Mouse (Mus musculus) liver, embryonic 13.5 days (tissue): Measurements from ENCODE around the gene Jhy. TPM values are rescaled to one million over a fixed set of nuclear protein-coding genes. Genes with fewer than 3 reads are reported as not detected.

Source experiments
- ATAC-seq: fragments of 200-750 bp; cut with Nextera tagmentation; 2 replicates; pipeline ENCODE4 v1.8.0; 2017; ENCODE audit warnings: low read depth, mild to moderate bottlenecking, moderate number of reproducible peaks, moderate library complexity
- DNase-seq: peaks from one replicate; pipeline ENCODE4 v3.0.0; 2022
- H3K27ac ChIP-seq: fragments of 300-500 bp; sonication (generic); 2 replicates; pipeline ENCODE4 v1.5.1; 2015; ENCODE audit warnings: moderate library complexity, mild to moderate bottlenecking, inconsistent platforms
- H3K27me3 ChIP-seq: fragments of 300-500 bp; sonication (generic); 2 replicates; pipeline ENCODE4 v1.6.1; 2015; ENCODE audit warnings: mild to moderate bottlenecking, inconsistent platforms
- H3K36me3 ChIP-seq: fragments of 300-500 bp; sonication (generic); 2 replicates; pipeline ENCODE4 v1.6.1; 2015; ENCODE audit warnings: mild to moderate bottlenecking, inconsistent platforms
- H3K4me1 ChIP-seq: fragments of 300-500 bp; sonication (generic); replicated peaks from 2 replicates; pipeline ENCODE4 v1.6.1; 2015; ENCODE audit warnings: inconsistent platforms
- H3K4me2 ChIP-seq: fragments of 300-500 bp; sonication (generic); 2 replicates; pipeline ENCODE4 v1.6.1; 2015; ENCODE audit warnings: inconsistent platforms, mild to moderate bottlenecking, moderate library complexity
- H3K4me3 ChIP-seq: fragments of 300-500 bp; sonication (generic); replicated peaks from 2 replicates; pipeline ENCODE4 v1.5.1; 2015; ENCODE audit warnings: mild to moderate bottlenecking, inconsistent platforms
- H3K9ac ChIP-seq: fragments of 300-500 bp; sonication (generic); 2 replicates; pipeline ENCODE4 v1.6.1; 2015; ENCODE audit warnings: mild to moderate bottlenecking, inconsistent platforms
- H3K9me3 ChIP-seq: fragments of 300-500 bp; sonication (generic); replicated peaks from 2 replicates; pipeline ENCODE4 v1.6.1; 2016; ENCODE audit warnings: inconsistent platforms
- WGBS: fragments of 180-500 bp; shearing (Covaris S2); methylation state at CpG from one replicate; pipeline ENCODE4 v1.1.7; 2015; ENCODE audit not compliant: insufficient replicate concordance; 5-methylcytosine and 5-hydroxymethylcytosine counted together
- polyA plus RNA-seq: library from polyadenylated mRNA; unstranded; fragments of >200 nt; fragmentation: Nextera tagmentation; extraction: Ambion mirVana; gene quantifications from 2 replicates; pipeline ENCODE4 v1.2.1, GENCODE M21; 2015

Gene Jhy
- polyA plus RNA-seq, 1 experiment from 2014 or later = not detected

- no peak for ATAC-seq
- 0 out of 2 replicates have a peak, but pooled peaks cover 7% of the 10 kb centered on the region for H3K27me3 ChIP-seq
- 60% methylated on average over 3 of the region's 3 CpGs for WGBS
- no peaks in the 10 kb centered on the region for H3K9me3 ChIP-seq
- H3K36me3 ChIP-seq = no peaks in the 10 kb centered on the region
- H3K4me3 ChIP-seq = no peak overlapping the region
- H3K4me2 ChIP-seq = no peak overlapping the region
- no peak overlapping the region for H3K27ac ChIP-seq
- no peak overlapping the region for H3K9ac ChIP-seq
- no peak for DNase-seq
- H3K4me1 ChIP-seq = no peaks in the 10 kb centered on the region
These were observed 19.8 kb upstream of the Jhy start for GRCm38 (mm10) chr9:40983758-40984157.

GRCm38 (mm10) chr9:40982480-40982879, 18.6 kb upstream of the Jhy start:
- H3K4me3 ChIP-seq = no peak overlapping the region
- H3K9ac ChIP-seq = no peak overlapping the region
- no peak overlapping the region for H3K27ac ChIP-seq
- 0 out of 2 replicates have a peak, but pooled peaks cover 7% of the 10 kb centered on the region for H3K27me3 ChIP-seq
- 39% methylated on average over 6 of the region's 6 CpGs for WGBS
- H3K4me1 ChIP-seq = no peaks in the 10 kb centered on the region
- ATAC-seq (no peak), DNase-seq (no peak)
- H3K9me3 ChIP-seq = no peaks in the 10 kb centered on the region
- no peaks in the 10 kb centered on the region for H3K36me3 ChIP-seq
- H3K4me2 ChIP-seq = no peak overlapping the region

GRCm38 (mm10) chr9:40974042-40974801, 10.3 kb upstream of the Jhy start:
- Histone ChIP-seq H3K27ac (no peak overlapping the region), H3K4me2 (no peak overlapping the region), H3K27me3 (no peaks in the 10 kb centered on the region), H3K4me1 (no peaks in the 10 kb centered on the region), H3K9ac (no peak overlapping the region), H3K36me3 (no peaks in the 10 kb centered on the region), H3K4me3 (no peak overlapping the region), H3K9me3 (no peaks in the 10 kb centered on the region)
- 58% methylated on average over 11 of the region's 11 CpGs for WGBS
- ATAC-seq (no peak), DNase-seq (no peak)

- ATAC-seq (no peak), DNase-seq (no peak)
- Histone ChIP-seq H3K27me3 (peaks cover 49% of the 10 kb centered on the region), H3K9ac (no peak overlapping the region), H3K27ac (no peak overlapping the region), H3K4me2 (no peak overlapping the region), H3K4me3 (peak overlapping the region; percentile 25; the same call in 1 of the 2 replicates), H3K9me3 (no peaks in the 10 kb centered on the region), H3K36me3 (no peaks in the 10 kb centered on the region), H3K4me1 (no peaks in the 10 kb centered on the region)
- 30% methylated on average over 7 of the region's 7 CpGs for WGBS
These were observed 448 bp upstream of the Jhy start for GRCm38 (mm10) chr9:40964418-40964714.

- Histone ChIP-seq H3K36me3 (no peaks in the 10 kb centered on the region), H3K4me2 (no peak overlapping the region), H3K9ac (no peak overlapping the region), H3K27ac (no peak overlapping the region), H3K4me1 (no peaks in the 10 kb centered on the region), H3K27me3 (peaks cover 55% of the 10 kb centered on the region), H3K9me3 (no peaks in the 10 kb centered on the region), H3K4me3 (no peak overlapping the region)
- no peak for DNase-seq
- WGBS = 66% methylated on average over 3 of the region's 3 CpGs
- ATAC-seq = no peak
These were observed 2.5 kb downstream of the Jhy start for GRCm38 (mm10) chr9:40961401-40961800.

- WGBS = 61% methylated on average over 18 of the region's 18 CpGs
- no peaks in the 10 kb centered on the region for H3K4me1 ChIP-seq
- H3K9me3 ChIP-seq = no peaks in the 10 kb centered on the region
- ATAC-seq (no peak), DNase-seq (no peak)
- no peak overlapping the region for H3K4me3 ChIP-seq
- no peak overlapping the region for H3K9ac ChIP-seq
- H3K36me3 ChIP-seq = no peaks in the 10 kb centered on the region
- peaks cover 4% of the 10 kb centered on the region; the same call in 1 of the 2 replicates for H3K27me3 ChIP-seq
- no peak overlapping the region for H3K27ac ChIP-seq
- no peak overlapping the region for H3K4me2 ChIP-seq
These were observed 14.8 kb downstream of the Jhy start for GRCm38 (mm10) chr9:40949039-40949615.

- H3K4me3 ChIP-seq = no peak overlapping the region
- H3K27ac ChIP-seq = no peak overlapping the region
- H3K27me3 ChIP-seq = peaks cover 4% of the 10 kb centered on the region; the same call in 1 of the 2 replicates
- no peaks in the 10 kb centered on the region for H3K4me1 ChIP-seq
- H3K4me2 ChIP-seq = no peak overlapping the region
- no peaks in the 10 kb centered on the region for H3K9me3 ChIP-seq
- no peak overlapping the region for H3K9ac ChIP-seq
- WGBS = 71% methylated on average over 6 of the region's 6 CpGs
- ATAC-seq (no peak), DNase-seq (no peak)
- no peaks in the 10 kb centered on the region for H3K36me3 ChIP-seq
These were observed 15.4 kb downstream of the Jhy start for GRCm38 (mm10) chr9:40948473-40948872.

GRCm38 (mm10) chr9:40947131-40947530, 16.8 kb downstream of the Jhy start:
- peaks cover 4% of the 10 kb centered on the region; the same call in 1 of the 2 replicates for H3K27me3 ChIP-seq
- no peak overlapping the region for H3K4me2 ChIP-seq
- ATAC-seq (no peak), DNase-seq (no peak)
- H3K36me3 ChIP-seq = no peaks in the 10 kb centered on the region
- H3K4me1 ChIP-seq = no peaks in the 10 kb centered on the region
- no peaks in the 10 kb centered on the region for H3K9me3 ChIP-seq
- H3K9ac ChIP-seq = no peak overlapping the region
- H3K27ac ChIP-seq = no peak overlapping the region
- no peak overlapping the region for H3K4me3 ChIP-seq
- WGBS = 37% methylated on average over 4 of the region's 4 CpGs

GRCm38 (mm10) chr9:40937425-40937824, 26.5 kb downstream of the Jhy start:
- 56% methylated on average over 7 of the region's 7 CpGs for WGBS
- Histone ChIP-seq H3K36me3 (no peaks in the 10 kb centered on the region), H3K9me3 (no peaks in the 10 kb centered on the region), H3K4me2 (no peak overlapping the region), H3K27ac (no peak overlapping the region), H3K9ac (no peak overlapping the region), H3K4me3 (no peak overlapping the region), H3K4me1 (no peaks in the 10 kb centered on the region), H3K27me3 (no peaks in the 10 kb centered on the region)
- no peak for DNase-seq
- no peak for ATAC-seq

GRCm38 (mm10) chr9:40933323-40933722, 30.6 kb downstream of the Jhy start:
- H3K4me3 ChIP-seq = no peak overlapping the region
- no peaks in the 10 kb centered on the region for H3K36me3 ChIP-seq
- no peak overlapping the region for H3K4me2 ChIP-seq
- H3K27ac ChIP-seq = no peak overlapping the region
- no peaks in the 10 kb centered on the region for H3K27me3 ChIP-seq
- no peak overlapping the region for H3K9ac ChIP-seq
- H3K4me1 ChIP-seq = no peaks in the 10 kb centered on the region
- 49% methylated on average over 3 of the region's 3 CpGs for WGBS
- ATAC-seq (no peak), DNase-seq (no peak)
- no peaks in the 10 kb centered on the region for H3K9me3 ChIP-seq

- Histone ChIP-seq H3K27me3 (no peaks in the 10 kb centered on the region), H3K27ac (no peak overlapping the region), H3K36me3 (no peaks in the 10 kb centered on the region), H3K9ac (no peak overlapping the region), H3K9me3 (no peaks in the 10 kb centered on the region), H3K4me2 (no peak overlapping the region), H3K4me3 (no peak overlapping the region), H3K4me1 (no peaks in the 10 kb centered on the region)
- ATAC-seq (no peak), DNase-seq (no peak)
- 75% methylated on average over 17 of the region's 17 CpGs for WGBS
These were observed 36.5 kb downstream of the Jhy start for GRCm38 (mm10) chr9:40927351-40927980.
